Mouse (Mus musculus) spleen, adult 2 months (tissue): Measurements from ENCODE around the gene Prdm9. TPM values are rescaled to one million over a fixed set of nuclear protein-coding genes. Genes with fewer than 3 reads are reported as not detected.
A peak's percentile ranks its signal among the peaks of the same experiment; 100 is the strongest.

Experiments
- DNase-seq, 2 experiments: peaks; one replicate each; pipeline versions ENCODE4 v3.0.0 to v3.0.0-alpha.2; 2012 to 2021; ENCODE audit warnings: low spot score in 2 of 2, low read depth in 1 of 2
- H3K27ac ChIP-seq: fragments of 200-500 bp; 2 replicates; pipeline ENCODE4 v1.5.1; 2012; ENCODE audit warnings: low read length, inconsistent platforms; ENCODE audit not compliant: insufficient read depth
- H3K27me3 ChIP-seq: fragments of 200-500 bp; 2 replicates; pipeline ENCODE4 v1.6.1; 2012; ENCODE audit warnings: mild to moderate bottlenecking, moderate library complexity, low read length, inconsistent platforms; ENCODE audit not compliant: control insufficient read depth, insufficient read depth
- H3K36me3 ChIP-seq: fragments of 200-500 bp; 2 replicates; pipeline ENCODE4 v1.6.1; 2012; ENCODE audit warnings: mild to moderate bottlenecking, low read length, inconsistent platforms; ENCODE audit not compliant: control insufficient read depth, insufficient read depth
- H3K4me1 ChIP-seq: fragments of 200-500 bp; 2 replicates; pipeline ENCODE4 v1.6.1; 2011; ENCODE audit warnings: inconsistent platforms; ENCODE audit not compliant: control insufficient read depth, insufficient read depth, insufficient read length
- H3K4me3 ChIP-seq: fragments of 200-500 bp; 2 replicates; pipeline ENCODE4 v1.5.1; 2011; ENCODE audit warnings: mild to moderate bottlenecking, inconsistent platforms; ENCODE audit not compliant: insufficient read depth, insufficient read length; ENCODE audit errors: extremely low read depth
- CTCF ChIP-seq: fragments of 200-500 bp; IDR thresholded peaks from 2 replicates; pipeline ENCODE4 v1.5.1; 2011; ENCODE audit warnings: mild to moderate bottlenecking, inconsistent platforms; ENCODE audit not compliant: insufficient read depth, insufficient read length, insufficient replicate concordance; ENCODE audit errors: extremely low read depth
- POLR2A ChIP-seq: fragments of 200-500 bp; IDR thresholded peaks from 2 replicates; pipeline ENCODE4 v1.6.1; 2011; ENCODE audit warnings: low read depth, low read length, inconsistent platforms
- WGBS: fragments of 180-500 bp; shearing (Covaris S2); methylation state at CpG from one replicate; pipeline ENCODE4 v1.1.7; 2018; 5-methylcytosine and 5-hydroxymethylcytosine counted together
- polyA plus RNA-seq: library from polyadenylated mRNA; depleted of rRNA; stranded (reverse); fragments of >200 nt; gene quantifications from 2 replicates; pipeline ENCODE4 v1.2.3, GENCODE M21; 2012; rRNA removed

Gene Prdm9
- polyA plus RNA-seq: 2.3 and 2.4 TPM in 2 replicates

DNA sequence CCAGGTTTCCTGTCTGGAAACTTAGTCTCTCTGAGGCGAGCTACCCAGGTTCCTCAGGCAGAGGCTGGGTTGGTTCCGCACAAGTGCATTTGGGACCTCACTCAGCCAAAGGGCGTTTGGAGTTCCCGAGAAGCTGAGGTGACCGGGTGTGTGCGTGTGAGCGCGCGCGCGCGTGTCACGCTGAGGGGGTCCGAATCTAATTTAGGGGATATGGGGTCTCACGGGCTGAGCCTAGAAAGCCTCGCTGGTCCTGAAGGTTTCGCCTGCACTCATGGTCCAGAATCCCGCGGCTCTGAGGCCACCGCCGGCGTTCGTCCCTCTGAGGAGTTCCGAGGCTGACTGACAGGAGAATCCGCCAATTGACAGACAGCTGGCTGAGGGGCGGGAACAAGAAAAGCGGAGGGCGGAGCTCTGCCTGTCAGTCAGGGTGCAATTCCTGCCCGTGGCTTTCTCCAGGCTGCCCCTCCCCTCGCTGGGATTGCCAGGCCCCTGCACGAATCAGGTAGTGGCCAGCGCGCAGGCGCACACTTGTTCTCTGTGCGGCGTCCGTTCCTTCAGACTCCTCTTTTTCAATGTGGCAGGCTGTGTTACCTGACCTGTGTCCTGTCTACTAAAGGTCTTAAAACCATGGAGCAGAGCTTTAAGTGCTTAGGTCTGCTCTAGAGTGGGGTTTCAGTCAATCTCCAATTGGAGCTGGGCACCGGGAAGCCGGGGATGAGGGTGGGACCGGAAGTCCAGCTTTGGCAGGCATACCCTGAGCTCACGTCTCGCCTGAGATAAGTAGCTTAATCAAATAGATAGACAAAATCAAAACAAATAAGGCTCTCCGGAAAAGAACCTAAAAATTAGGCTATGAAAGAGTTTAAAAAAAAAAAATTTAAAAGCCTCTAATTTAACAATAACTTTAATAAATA is at the start of gene Prdm9:
TSS of gene Prdm9 (minus strand) at position 341 of the 914 bp plus-strand sequence.
- TF ChIP-seq POLR2A (peak; percentile 32; the same call in 1 of the 2 replicates), CTCF (no peak)
- H3K27me3 ChIP-seq: no peaks in the 10 kb centered on the region
- peak within 1 kb of the TSS; percentile 82 for H3K4me3 ChIP-seq
- H3K4me1 ChIP-seq: no peaks in the 10 kb centered on the region
- under 1% methylated on average over 43 of the region's 43 CpGs for WGBS
- DNase-seq: peak; percentile 94 to 99
- H3K27ac ChIP-seq: peak within 1 kb of the TSS; percentile 80
- H3K36me3 ChIP-seq: no peaks in the 10 kb centered on the region

DNA sequence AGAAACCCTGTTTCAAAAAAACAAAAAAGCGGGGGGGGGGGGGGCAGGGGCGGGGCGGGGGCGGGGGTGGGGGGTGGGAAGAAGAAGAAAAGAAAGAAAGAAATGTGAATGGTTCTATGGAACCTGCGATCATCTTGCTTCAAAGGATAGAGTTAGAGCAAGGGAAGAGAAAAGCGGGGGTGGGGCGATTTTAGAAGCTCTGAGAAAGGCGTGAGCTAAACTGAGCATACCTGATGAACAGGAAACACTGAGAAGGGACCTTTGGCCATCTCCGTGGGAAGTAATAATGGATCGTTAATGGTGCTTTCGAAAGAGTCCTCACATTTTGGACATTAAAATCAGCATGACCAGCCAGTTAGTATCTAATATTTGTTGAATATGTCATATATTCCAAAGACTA is 35.3 kb upstream of the Prdm9 start:
- DNase-seq: no peak
- Histone ChIP-seq H3K36me3 (no peaks in the 10 kb centered on the region), H3K27me3 (no peaks in the 10 kb centered on the region), H3K27ac (no peak overlapping the region), H3K4me1 (no peaks in the 10 kb centered on the region), H3K4me3 (no peak overlapping the region)
- TF ChIP-seq POLR2A (no peak), CTCF (no peak)
- WGBS: 87% methylated on average over 7 of the region's 11 CpGs

- Histone ChIP-seq H3K4me1 (no peaks in the 10 kb centered on the region), H3K27me3 (no peaks in the 10 kb centered on the region), H3K27ac (no peak overlapping the region), H3K36me3 (no peaks in the 10 kb centered on the region), H3K4me3 (no peak overlapping the region)
- 73% methylated on average over 7 of the region's 7 CpGs for WGBS
- TF ChIP-seq CTCF: no peak
- TF ChIP-seq POLR2A: no peak
- DNase-seq: no peak
These were observed 27.2 kb upstream of the Prdm9 start for GRCm38 (mm10) chr17:15591216-15591881.

DNA sequence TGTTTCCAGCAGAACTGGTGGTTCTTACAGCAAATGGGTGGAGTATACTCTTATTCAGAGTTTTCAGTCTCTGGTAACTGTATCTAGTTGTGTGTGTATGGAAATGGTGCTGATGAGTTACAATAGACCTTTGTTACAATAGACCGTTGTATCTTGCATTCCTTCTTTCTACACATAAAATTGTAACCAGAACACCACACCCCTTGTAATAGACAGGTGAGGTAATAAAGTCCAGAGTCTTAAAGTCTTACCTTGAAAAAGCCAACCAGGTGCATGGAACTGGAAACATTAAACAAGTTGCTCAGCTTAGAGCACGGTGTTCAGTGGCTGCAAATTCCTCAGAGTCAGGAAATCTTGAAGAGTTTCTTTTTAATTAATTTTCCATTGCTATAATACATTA is 24.0 kb upstream of the Prdm9 start:
- H3K4me3 ChIP-seq: no peak overlapping the region
- TF ChIP-seq POLR2A: no peak
- no peak for TF ChIP-seq CTCF
- H3K27me3 ChIP-seq: no peaks in the 10 kb centered on the region
- H3K27ac ChIP-seq: no peak overlapping the region
- no peaks in the 10 kb centered on the region for H3K4me1 ChIP-seq
- no peaks in the 10 kb centered on the region for H3K36me3 ChIP-seq
- no peak for DNase-seq
- WGBS: 87% methylated on average over 2 of the region's 2 CpGs

DNA sequence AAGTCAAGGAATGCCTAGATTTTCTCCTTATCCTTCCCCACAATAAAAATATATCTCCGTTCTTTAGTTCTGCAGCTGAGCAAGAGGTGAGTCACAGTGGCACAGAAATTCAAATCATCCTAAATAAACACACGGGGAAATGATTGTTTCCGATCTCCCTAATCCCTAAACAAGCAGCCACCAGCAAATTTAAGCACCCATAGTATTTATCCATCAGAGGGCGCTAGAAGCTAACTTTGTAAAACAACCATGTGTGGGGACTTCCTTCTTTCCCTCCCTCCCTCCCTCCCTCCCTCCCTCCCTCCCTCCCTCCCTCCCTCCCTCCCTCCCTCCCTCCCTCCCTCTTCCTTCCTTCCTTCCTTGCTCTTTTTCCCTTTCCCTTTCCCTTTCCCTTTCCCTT is 21.5 kb upstream of the Prdm9 start:
- no peaks in the 10 kb centered on the region for H3K4me1 ChIP-seq
- DNase-seq: no peak
- 58% methylated on average over 4 of the region's 4 CpGs for WGBS
- no peak overlapping the region for H3K4me3 ChIP-seq
- H3K27ac ChIP-seq: no peak overlapping the region
- no peaks in the 10 kb centered on the region; the same call in 1 of the 2 replicates for H3K27me3 ChIP-seq
- TF ChIP-seq CTCF: no peak
- no peak for TF ChIP-seq POLR2A
- no peaks in the 10 kb centered on the region for H3K36me3 ChIP-seq

DNA sequence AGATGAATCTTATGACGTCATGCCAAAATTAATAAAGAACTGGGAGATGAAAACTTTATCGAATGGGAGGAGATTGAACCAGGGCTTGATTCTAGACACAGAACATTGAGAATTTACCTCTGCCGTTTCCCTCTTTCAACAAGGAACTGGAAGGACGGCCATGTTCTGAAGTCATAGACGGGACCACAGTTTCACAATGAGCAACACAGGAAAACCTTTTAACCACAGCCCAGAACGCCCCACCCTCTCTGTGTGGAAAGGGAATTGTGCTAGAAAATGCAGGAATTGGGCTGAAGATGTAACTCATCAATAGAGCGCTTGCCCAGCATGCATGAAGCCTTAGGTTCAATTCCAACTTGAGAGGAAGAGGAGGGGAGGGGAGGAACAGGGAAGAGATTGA is 18.9 kb upstream of the Prdm9 start:
- H3K4me3 ChIP-seq: no peak overlapping the region
- TF ChIP-seq POLR2A (no peak), CTCF (no peak)
- 51% methylated on average over 7 of the region's 7 CpGs for WGBS

GRCm38 (mm10) chr17:15580072-15580447 is 15.9 kb upstream of the Prdm9 start:
- H3K4me1 ChIP-seq: no peaks in the 10 kb centered on the region
- TF ChIP-seq CTCF (no peak), POLR2A (no peak)
- no peaks in the 10 kb centered on the region for H3K36me3 ChIP-seq
- H3K4me3 ChIP-seq: no peak overlapping the region
- no peak overlapping the region for H3K27ac ChIP-seq
- no peak for DNase-seq
- H3K27me3 ChIP-seq: peaks cover 4% of the 10 kb centered on the region
- WGBS: 78% methylated on average over 2 of the region's 2 CpGs

More for the DNA sequence above, 18.9 kb upstream of the Prdm9 start:
- DNase-seq: no peak
- H3K36me3 ChIP-seq: no peaks in the 10 kb centered on the region
- H3K27ac ChIP-seq: no peak overlapping the region
- no peaks in the 10 kb centered on the region for H3K4me1 ChIP-seq
- no peaks in the 10 kb centered on the region; the same call in 1 of the 2 replicates for H3K27me3 ChIP-seq
